Mouse (Mus musculus) ES-E14 (cell line): ENCODE data around the gene Tulp3.

Source experiments
- CHD2 ChIP-seq: IDR thresholded peaks from 2 replicates; pipeline ENCODE4 v1.6.1; 2014; ENCODE audit warnings: mild to moderate bottlenecking, low read depth, low read length, inconsistent platforms
- HCFC1 ChIP-seq: IDR thresholded peaks from 2 replicates; pipeline ENCODE4 v1.6.1; 2012; ENCODE audit warnings: low read length, inconsistent platforms, borderline replicate concordance; ENCODE audit not compliant: insufficient read depth
- MAFK ChIP-seq: IDR thresholded peaks from 2 replicates; pipeline ENCODE4 v1.6.1; 2014; ENCODE audit warnings: mild to moderate bottlenecking, low read depth, low read length, inconsistent platforms; ENCODE audit not compliant: insufficient read depth
- ZC3H11A ChIP-seq: IDR thresholded peaks from 2 replicates; pipeline ENCODE4 v1.6.1; 2012; ENCODE audit warnings: low read depth, mild to moderate bottlenecking, inconsistent platforms, low read length, borderline replicate concordance

DNA sequence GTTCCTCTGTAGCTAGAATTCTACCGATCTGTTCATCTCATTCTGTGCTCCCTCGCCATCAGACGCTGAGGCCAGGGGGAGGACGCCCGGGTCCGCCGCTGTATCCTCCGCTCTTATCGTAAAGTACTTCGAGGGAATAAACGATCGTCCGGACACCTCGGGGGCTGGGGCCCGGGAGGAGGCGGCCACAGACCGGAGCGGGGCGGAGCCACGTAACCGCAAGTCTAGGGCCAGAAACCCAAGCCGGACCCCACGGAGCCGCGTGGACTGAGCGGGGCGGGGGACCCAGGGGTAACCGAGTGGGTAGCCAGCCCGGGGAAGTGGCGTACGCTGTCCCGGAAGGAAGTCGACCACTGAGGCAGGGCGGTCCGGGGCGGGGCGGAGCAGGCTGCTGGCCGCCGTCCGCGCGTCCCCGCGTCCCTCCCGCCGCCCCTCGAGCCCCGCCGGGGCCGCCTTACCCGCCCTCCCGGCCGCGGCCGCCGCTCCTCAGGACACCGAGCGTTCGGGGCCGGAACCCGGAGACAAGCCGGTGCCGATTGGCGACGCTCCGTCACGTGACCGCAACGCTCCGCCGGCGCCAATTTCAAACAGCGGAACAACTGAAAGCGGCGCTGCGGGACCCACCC, 6.8 kb upstream of the Tulp3 start, which contains the start of the genes Rhno1 and Foxm1:
- no peak for TF ChIP-seq CHD2
- TF ChIP-seq ZC3H11A = no peak
- no peak for TF ChIP-seq MAFK
- no peak for TF ChIP-seq HCFC1
